Comparison of ENCODE assay signal across 25 mouse cellular contexts in the genomic region with DNA sequence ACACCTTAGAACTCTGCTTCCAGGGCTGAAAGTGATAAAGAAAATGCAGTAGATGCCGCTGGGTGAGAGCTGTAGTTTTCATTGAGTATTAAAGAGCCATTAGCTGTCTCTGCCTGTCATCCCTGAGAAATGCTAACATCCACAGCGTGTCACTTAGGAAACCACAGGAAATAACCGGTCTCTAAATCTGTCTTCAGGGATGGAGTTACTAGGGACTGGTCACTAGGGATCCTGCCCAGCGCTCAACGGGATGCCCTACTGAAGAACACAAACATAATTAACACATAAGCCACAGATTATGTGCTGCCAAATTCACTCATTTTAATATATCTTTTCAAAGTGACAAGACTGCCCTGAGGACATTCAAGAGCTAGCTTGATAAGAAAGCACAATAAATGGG.
DNase-seq lines count a peak whose midpoint lies in the region; ATAC-seq lines count a peak whose summit lies in the region.
"Had no signal": no experiment of that assay in that cellular context is flagged by ENCODE, and none has a peak within 500 bp of the region (broad histone marks: within the 10 kb centered on the region; RNA-seq: fewer than 3 reads in every experiment).

No protein-coding gene starts in this region.

- H3K4me3 ChIP-seq in hindbrain, embryonic 13.5 days, result no peak overlapping the region
- H3K4me3 ChIP-seq in hindbrain, embryonic 14.5 days (replicated peaks; ENCODE audit: low read length), result no peak overlapping the region
- H3K4me3 ChIP-seq in midbrain, embryonic 13.5 days (replicated peaks), result no peak overlapping the region
- H3K4me3 ChIP-seq in midbrain, embryonic 11.5 days (ENCODE audit: low read depth, low read length), result no peak overlapping the region
- H3K4me3 ChIP-seq in midbrain, embryonic 16.5 days (ENCODE audit: low read depth, low read length), result no peak overlapping the region
- no peak overlapping the region for H3K4me3 ChIP-seq in midbrain, embryonic 15.5 days
- no peak overlapping the region for H3K4me3 ChIP-seq in heart, embryonic 12.5 days
- H3K4me3 ChIP-seq: embryonic facial prominence, embryonic 10.5 days; embryonic facial prominence, embryonic 12.5 days; forebrain, embryonic 13.5 days; forebrain, embryonic 15.5 days had no signal

- H3K27ac ChIP-seq in hindbrain, embryonic 13.5 days, result no peak overlapping the region; the same call in 1 of the 2 replicates
- H3K27ac ChIP-seq in hindbrain, embryonic 14.5 days, result no peak overlapping the region
- no peak overlapping the region for H3K27ac ChIP-seq in midbrain, embryonic 13.5 days
- H3K27ac ChIP-seq in midbrain, embryonic 11.5 days (ENCODE audit: low read depth, low read length), result no peak overlapping the region
- no peak overlapping the region for H3K27ac ChIP-seq in midbrain, embryonic 16.5 days (ENCODE audit: low read length)
- no peak overlapping the region for H3K27ac ChIP-seq in midbrain, embryonic 15.5 days
- no peak overlapping the region for H3K27ac ChIP-seq in heart, embryonic 12.5 days (ENCODE audit: poor library complexity, severe bottlenecking)
- H3K27ac ChIP-seq: embryonic facial prominence, embryonic 10.5 days; embryonic facial prominence, embryonic 12.5 days; forebrain, embryonic 13.5 days; forebrain, embryonic 15.5 days had no signal

- WGBS in hindbrain, embryonic 13.5 days, result 39% methylated on average over 5 of the region's 5 CpGs
- WGBS in hindbrain, embryonic 14.5 days, result 30% methylated on average over 5 of the region's 5 CpGs
- WGBS in midbrain, embryonic 13.5 days, result 31% methylated on average over 5 of the region's 5 CpGs
- WGBS in midbrain, embryonic 11.5 days, result 47% methylated on average over 5 of the region's 5 CpGs
- 27% methylated on average over 5 of the region's 5 CpGs for WGBS in midbrain, embryonic 16.5 days
- 29% methylated on average over 5 of the region's 5 CpGs for WGBS in midbrain, embryonic 15.5 days
- 53% methylated on average over 5 of the region's 5 CpGs for WGBS in heart, embryonic 12.5 days

- DNase-seq in hindbrain, embryonic 14.5 days (ENCODE audit: low spot score), result no peak
- DNase-seq in midbrain, embryonic 11.5 days (ENCODE audit: low spot score, missing footprints), result no peak
- DNase-seq: adrenal gland, adult 8-10 months; adrenal gland, postnatal 14 days; adrenal gland, postnatal 36 days; B cell, adult 2 months; cerebellum, adult 11 months; cerebellum, adult 18-20 months; cerebellum, adult 8-10 months; cerebellum, postnatal 10 days; cerebellum, postnatal 25 days had no signal

- H3K36me3 ChIP-seq in hindbrain, embryonic 13.5 days, result no peaks in the 10 kb centered on the region
- no peaks in the 10 kb centered on the region for H3K36me3 ChIP-seq in hindbrain, embryonic 14.5 days (replicated peaks; ENCODE audit: control insufficient read depth, insufficient read depth)
- H3K36me3 ChIP-seq in midbrain, embryonic 13.5 days, result no peaks in the 10 kb centered on the region
- H3K36me3 ChIP-seq in midbrain, embryonic 11.5 days (ENCODE audit: control insufficient read depth, insufficient read depth, low read length), result no peaks in the 10 kb centered on the region
- no peaks in the 10 kb centered on the region for H3K36me3 ChIP-seq in midbrain, embryonic 16.5 days (ENCODE audit: control insufficient read depth, insufficient read depth, low read length)
- H3K36me3 ChIP-seq in midbrain, embryonic 15.5 days (replicated peaks), result no peaks in the 10 kb centered on the region
- H3K36me3 ChIP-seq in heart, embryonic 12.5 days, result no peaks in the 10 kb centered on the region
- H3K36me3 ChIP-seq: embryonic facial prominence, embryonic 10.5 days; embryonic facial prominence, embryonic 12.5 days; forebrain, embryonic 15.5 days; G1E had no signal

- no peak overlapping the region for H3K4me2 ChIP-seq in hindbrain, embryonic 13.5 days
- H3K4me2 ChIP-seq in hindbrain, embryonic 14.5 days (replicated peaks), result no peak overlapping the region
- H3K4me2 ChIP-seq in midbrain, embryonic 13.5 days (replicated peaks), result no peak overlapping the region
- no peak overlapping the region for H3K4me2 ChIP-seq in midbrain, embryonic 11.5 days
- H3K4me2 ChIP-seq in midbrain, embryonic 16.5 days (ENCODE audit: low read length), result no peak overlapping the region
- H3K4me2 ChIP-seq in midbrain, embryonic 15.5 days, result no peak overlapping the region
- no peak overlapping the region for H3K4me2 ChIP-seq in heart, embryonic 12.5 days
- H3K4me2 ChIP-seq: embryonic facial prominence, embryonic 12.5 days; forebrain, embryonic 13.5 days; forebrain, embryonic 15.5 days had no signal

- H3K27me3 ChIP-seq in hindbrain, embryonic 13.5 days, result no peaks in the 10 kb centered on the region; the same call in 1 of the 2 replicates
- H3K27me3 ChIP-seq in hindbrain, embryonic 14.5 days (ENCODE audit: control insufficient read depth, insufficient read depth, low read length), result no peaks in the 10 kb centered on the region
- H3K27me3 ChIP-seq in midbrain, embryonic 13.5 days, result 0 out of 2 replicates have a peak, but pooled peaks cover 4% of the 10 kb centered on the region
- no peaks in the 10 kb centered on the region for H3K27me3 ChIP-seq in midbrain, embryonic 11.5 days (ENCODE audit: control insufficient read depth, insufficient read depth, low read length)
- no peaks in the 10 kb centered on the region for H3K27me3 ChIP-seq in midbrain, embryonic 16.5 days (ENCODE audit: control insufficient read depth, insufficient read depth, low read depth, low read length)
- H3K27me3 ChIP-seq in midbrain, embryonic 15.5 days (replicated peaks), result no peaks in the 10 kb centered on the region
- H3K27me3 ChIP-seq in heart, embryonic 12.5 days (replicated peaks), result no peaks in the 10 kb centered on the region; the same call in 1 of the 2 replicates
- H3K27me3 ChIP-seq: CH12.LX; embryonic facial prominence, embryonic 12.5 days; forebrain, embryonic 15.5 days; Patski had no signal

- H3K9me3 ChIP-seq in hindbrain, embryonic 13.5 days, result no peaks in the 10 kb centered on the region
- no peaks in the 10 kb centered on the region for H3K9me3 ChIP-seq in hindbrain, embryonic 14.5 days (ENCODE audit: control insufficient read depth, low read length)
- no peaks in the 10 kb centered on the region for H3K9me3 ChIP-seq in midbrain, embryonic 13.5 days
- H3K9me3 ChIP-seq in midbrain, embryonic 11.5 days (ENCODE audit: control insufficient read depth, low read length), result no peaks in the 10 kb centered on the region
- no peaks in the 10 kb centered on the region for H3K9me3 ChIP-seq in midbrain, embryonic 16.5 days (replicated peaks; ENCODE audit: control insufficient read depth, low read length, poor library complexity, severe bottlenecking)
- no peaks in the 10 kb centered on the region for H3K9me3 ChIP-seq in midbrain, embryonic 15.5 days
- no peaks in the 10 kb centered on the region for H3K9me3 ChIP-seq in heart, embryonic 12.5 days (replicated peaks)
- H3K9me3 ChIP-seq: embryonic facial prominence, embryonic 10.5 days; embryonic facial prominence, embryonic 12.5 days; forebrain, embryonic 13.5 days; forebrain, embryonic 15.5 days had no signal

- ATAC-seq in hindbrain, embryonic 13.5 days (ENCODE audit: low FRiP score), result no peak
- no peak for ATAC-seq in hindbrain, embryonic 14.5 days (ENCODE audit: low FRiP score)
- ATAC-seq in midbrain, embryonic 13.5 days, result peak; percentile 68
- ATAC-seq in midbrain, embryonic 11.5 days (ENCODE audit: low FRiP score), result no peak
- peak; percentile 67; the same call in 1 of the 2 replicates for ATAC-seq in midbrain, embryonic 16.5 days
- no peak for ATAC-seq in midbrain, embryonic 15.5 days (replicated peaks)
- no peak for ATAC-seq in heart, embryonic 12.5 days (ENCODE audit: insufficient number of reproducible peaks, low FRiP score)
- ATAC-seq: activated CD4-positive, CD25-positive, alpha-beta regulatory T cell, adult 4 months; CD4-positive, CD25-positive, alpha-beta regulatory T cell, adult 4 months; forebrain, embryonic 13.5 days; forebrain, embryonic 15.5 days; Patski had no signal

- H3K4me1 ChIP-seq in hindbrain, embryonic 13.5 days (replicated peaks), result peaks cover 18% of the 10 kb centered on the region
- peaks cover 17% of the 10 kb centered on the region; the same call in 1 of the 2 replicates for H3K4me1 ChIP-seq in hindbrain, embryonic 14.5 days (replicated peaks; ENCODE audit: control insufficient read depth, insufficient read depth, low read length)
- peaks cover 12% of the 10 kb centered on the region for H3K4me1 ChIP-seq in midbrain, embryonic 13.5 days (replicated peaks)
- no peaks in the 10 kb centered on the region for H3K4me1 ChIP-seq in midbrain, embryonic 11.5 days (ENCODE audit: control insufficient read depth, insufficient read depth, low read length)
- H3K4me1 ChIP-seq in midbrain, embryonic 16.5 days (ENCODE audit: control insufficient read depth, insufficient read depth, low read length), result peaks cover 13% of the 10 kb centered on the region
- H3K4me1 ChIP-seq in midbrain, embryonic 15.5 days, result peaks cover 15% of the 10 kb centered on the region
- no peaks in the 10 kb centered on the region for H3K4me1 ChIP-seq in heart, embryonic 12.5 days (replicated peaks)

- H3K9ac ChIP-seq in hindbrain, embryonic 13.5 days, result peak overlapping the region; percentile 39; the same call in 1 of the 2 replicates
- no peak overlapping the region for H3K9ac ChIP-seq in hindbrain, embryonic 14.5 days
- H3K9ac ChIP-seq in midbrain, embryonic 13.5 days (replicated peaks), result no peak overlapping the region
- H3K9ac ChIP-seq in midbrain, embryonic 11.5 days (ENCODE audit: low read length), result no peak overlapping the region
- H3K9ac ChIP-seq in midbrain, embryonic 16.5 days (ENCODE audit: low read depth, low read length), result no peak overlapping the region
- H3K9ac ChIP-seq in midbrain, embryonic 15.5 days, result no peak overlapping the region
- H3K9ac ChIP-seq in heart, embryonic 12.5 days, result no peak overlapping the region
- H3K9ac ChIP-seq: embryonic facial prominence, embryonic 12.5 days; forebrain, embryonic 13.5 days; forebrain, embryonic 15.5 days had no signal

Comparison
In these comparisons a context has a peak if more than half of its experiments do, and no peak if none do; other contexts are left out.
1. ATAC-seq: peak in midbrain, embryonic 13.5 days (single experiment) and midbrain, embryonic 16.5 days (single experiment); none in hindbrain, embryonic 13.5 days (single experiment), hindbrain, embryonic 14.5 days (single experiment), midbrain, embryonic 11.5 days (single experiment), midbrain, embryonic 15.5 days (single experiment) and heart, embryonic 12.5 days (single experiment).